Mouse (Mus musculus): ENCODE measurements around the gene Ceacam19.
"Not testable (repeated sequence)": the region's sequence is repeated elsewhere in the genome, so short reads cannot be mapped to it uniquely, and the experiment has no call there.

Ceacam19 gene

DNA sequence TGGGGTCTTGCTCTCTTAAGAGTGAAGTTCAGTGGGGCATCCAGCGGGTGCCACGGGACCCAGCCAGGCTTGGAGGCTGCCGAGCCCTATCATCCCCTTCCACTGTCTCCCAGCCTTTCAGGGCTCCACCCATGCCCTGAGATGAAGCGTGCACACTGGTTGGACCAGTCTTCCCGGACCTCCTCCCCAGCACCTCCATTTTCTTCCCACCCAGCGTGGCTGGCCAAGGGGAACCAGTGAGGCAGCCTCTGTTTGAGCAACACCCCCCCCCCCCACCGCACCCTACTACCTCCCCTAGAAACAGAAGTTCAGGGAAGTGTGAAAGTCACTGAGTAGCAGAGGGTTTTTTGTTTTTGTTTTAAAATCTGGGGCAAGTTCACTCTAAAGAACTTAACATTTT lies at the start of gene Ceacam19:
Gene Ceacam19 (minus strand): TSS at position 117 of the 400 bp plus-strand sequence.
- no peak for DNase-seq

DNA sequence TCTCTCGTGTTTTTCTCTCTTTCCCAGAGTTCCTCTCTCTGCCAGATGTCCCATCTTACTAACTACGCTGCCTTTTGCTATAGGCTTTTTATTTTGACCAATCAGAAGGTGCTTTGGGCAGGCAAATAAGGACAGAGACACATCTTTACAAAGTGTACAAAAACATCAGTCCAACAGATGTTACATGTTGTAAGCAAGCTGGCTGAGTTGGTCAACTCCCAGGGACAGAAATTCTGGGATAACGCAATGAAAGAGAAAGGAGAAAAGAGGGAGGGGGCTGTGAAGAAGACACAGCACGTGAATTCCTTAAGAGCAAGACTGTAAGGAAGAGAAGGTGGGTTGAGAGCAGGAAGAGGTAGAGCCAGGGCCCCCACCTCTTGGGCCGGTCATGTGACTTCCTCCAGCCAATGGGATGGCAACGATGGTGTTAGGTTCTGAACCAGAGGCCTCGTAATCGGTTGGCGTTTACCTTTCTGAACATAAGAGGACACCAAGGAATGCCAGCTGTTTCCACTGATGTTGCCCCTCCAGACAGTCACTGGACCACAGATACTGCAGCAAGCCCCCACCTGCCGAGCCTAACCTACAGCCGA lies 49.6 kb upstream of the Ceacam19 start:
- DNase-seq: no peak

DNA sequence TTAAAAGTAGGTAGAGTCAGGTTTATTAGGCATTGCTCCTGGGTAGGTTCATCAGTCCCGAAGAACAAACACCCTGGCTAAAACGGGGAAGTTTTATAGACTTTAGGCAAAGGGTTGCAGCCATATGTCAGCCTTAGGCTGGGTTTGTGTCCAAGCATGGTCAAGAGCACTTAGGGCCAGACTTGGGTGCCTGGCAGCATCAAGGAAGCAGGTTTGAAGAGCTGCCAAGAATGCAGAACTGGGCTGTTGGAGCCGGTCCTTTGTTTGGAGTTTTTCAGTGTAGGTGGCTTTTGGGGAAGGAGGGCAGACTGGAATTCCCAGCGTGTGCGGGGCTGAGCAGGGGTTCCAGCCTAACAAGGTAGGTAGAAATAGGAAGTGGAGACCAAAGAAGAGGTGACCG lies 48.2 kb upstream of the Ceacam19 start:
- DNase-seq: no peak

DNA sequence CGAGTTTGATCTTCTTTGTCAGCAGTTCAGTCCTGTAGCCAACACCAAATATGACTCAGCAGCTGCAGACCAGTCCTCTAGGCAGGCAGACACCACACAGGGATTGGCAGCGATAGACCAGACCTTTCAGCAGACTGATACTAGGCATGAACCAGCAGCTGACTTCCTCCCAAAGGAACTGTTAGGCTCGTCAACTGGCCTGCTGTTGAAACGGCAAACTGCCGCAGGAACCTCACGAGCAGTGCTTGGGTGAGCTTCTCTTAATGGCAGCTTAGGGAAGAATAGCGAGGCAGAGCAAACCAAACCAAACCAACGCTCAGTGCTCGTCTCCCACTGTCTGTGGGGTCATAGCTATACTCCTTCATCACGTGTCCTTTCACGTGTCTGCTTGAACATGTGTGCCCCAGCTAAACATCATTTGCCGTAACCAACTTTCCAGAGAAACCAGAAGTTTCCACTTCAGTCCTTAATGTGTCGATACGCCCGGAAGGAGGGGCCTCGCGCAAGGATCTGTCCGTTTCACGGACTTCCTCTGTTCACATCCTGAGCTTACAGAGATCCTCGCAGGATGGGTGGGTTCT lies 47.5 kb upstream of the Ceacam19 start:
- DNase-seq: no peak

DNA sequence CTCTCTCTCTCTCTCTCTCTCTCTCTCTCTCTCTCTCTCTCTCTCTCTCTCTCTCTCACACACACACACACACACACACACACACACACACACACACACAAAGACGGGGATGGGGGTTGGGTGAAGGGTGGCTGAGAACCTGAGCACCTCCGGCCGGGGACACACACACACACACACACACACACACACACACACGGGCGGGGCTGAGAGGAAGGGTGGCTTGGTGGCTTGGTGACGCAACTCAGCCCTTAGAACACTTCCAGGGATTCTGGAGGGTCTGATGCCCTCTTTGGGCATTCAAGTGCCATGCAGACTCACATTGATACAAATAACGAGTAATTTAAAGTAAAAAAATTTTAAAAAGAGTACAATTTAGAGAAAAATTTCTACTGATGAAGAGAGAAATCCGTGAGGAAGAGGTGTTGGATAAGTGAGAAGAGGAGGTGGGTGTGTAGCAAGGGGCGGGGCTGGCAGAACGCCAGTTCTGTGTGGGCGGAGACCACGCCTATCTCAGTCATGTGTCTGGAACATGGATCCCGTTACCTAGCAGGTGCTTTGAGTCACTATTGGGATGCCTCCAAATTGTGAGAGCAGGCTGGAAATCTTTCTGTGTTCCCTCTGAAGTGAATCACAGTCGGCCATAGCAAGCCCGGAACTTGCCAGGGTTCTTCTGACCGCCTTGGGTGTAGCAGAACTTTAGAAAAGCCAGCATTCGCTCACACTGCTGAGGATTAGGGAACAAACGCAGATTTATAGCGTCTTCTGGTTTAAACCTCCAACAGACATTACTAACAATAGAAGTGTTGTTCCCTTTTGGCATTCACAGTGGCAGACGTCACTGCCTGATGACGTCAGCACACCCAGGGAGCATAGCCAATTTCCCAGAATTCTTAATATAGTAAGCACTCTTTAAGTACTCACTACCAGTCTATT lies 45.4 kb upstream of the Ceacam19 start:
- peak; percentile 84 for DNase-seq

DNA sequence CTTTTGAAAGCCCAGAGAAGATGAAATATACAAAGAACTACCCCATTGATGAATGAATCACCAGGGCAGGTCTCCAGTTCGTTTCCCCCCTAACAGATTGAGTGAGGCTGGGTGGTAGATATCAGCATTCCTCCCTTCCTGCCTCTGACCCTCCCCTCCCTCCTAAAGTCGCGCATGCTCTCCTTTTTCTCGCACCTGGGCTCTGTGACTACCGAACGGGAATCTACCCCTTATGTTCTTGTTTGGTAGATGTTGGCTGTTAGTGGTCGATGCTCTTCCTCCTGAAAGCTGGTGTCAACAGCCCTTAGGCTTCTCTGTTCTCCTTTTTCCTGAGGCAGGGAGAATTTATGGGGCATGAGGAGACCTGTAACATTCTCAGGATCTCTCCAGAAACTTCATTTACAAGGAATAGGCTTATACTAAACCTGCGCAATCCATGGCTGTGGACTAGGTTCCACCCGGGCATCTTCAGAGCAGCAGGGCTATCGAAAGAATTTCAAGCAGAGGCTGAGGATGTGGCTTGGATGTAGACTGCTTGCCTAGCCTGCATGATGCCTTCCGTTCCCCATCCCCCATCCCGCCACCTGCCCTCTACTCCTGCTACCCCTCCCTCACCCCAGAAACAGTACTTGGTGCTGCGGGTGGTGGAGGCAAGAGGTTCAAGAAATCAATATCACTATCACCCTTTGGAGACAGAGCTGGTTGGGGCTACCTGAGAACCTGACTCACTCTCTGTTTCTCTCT lies 44.5 kb upstream of the Ceacam19 start:
- no peak for DNase-seq

DNA sequence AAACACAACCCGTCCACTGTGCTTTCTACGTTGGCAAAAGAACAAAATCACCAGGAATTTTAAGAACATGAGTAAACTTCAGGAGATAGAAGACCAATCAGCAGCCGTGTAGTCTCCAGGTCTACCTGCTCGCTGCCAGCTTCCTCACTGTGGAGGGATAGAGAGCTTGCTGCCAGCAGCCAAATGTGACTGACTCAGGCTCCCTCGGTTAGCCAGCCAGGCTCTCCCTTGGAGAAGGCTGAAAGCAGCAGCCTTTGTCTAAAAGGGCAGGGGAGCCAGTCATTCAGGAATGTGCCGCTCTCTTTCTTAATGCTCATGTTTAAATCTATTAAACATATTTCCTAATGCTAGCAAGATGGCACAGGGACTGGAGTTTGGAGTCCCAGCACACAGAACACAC lies 42.7 kb upstream of the Ceacam19 start:
- DNase-seq: not testable (repeated sequence)

DNA sequence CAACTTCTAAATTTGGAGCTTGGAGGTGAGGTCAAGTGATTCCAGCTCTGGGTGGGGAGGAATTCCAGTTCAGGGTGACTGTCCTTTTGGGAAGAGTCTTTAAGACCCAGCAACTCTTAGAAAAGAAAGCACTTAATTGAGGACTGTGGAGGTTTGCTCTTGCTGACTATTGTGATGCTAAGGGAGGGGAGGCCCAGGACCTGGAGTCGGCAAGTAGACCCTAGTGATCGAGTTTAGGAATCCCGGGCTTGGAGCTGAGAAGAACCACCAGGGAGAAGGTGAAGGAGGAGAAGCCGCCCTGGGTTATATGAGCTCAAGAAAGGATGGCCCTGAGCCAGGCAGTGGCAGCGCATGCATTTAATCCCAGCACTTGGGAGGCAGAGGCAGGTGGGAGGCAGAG lies 40.7 kb upstream of the Ceacam19 start:
- DNase-seq: no peak

DNA sequence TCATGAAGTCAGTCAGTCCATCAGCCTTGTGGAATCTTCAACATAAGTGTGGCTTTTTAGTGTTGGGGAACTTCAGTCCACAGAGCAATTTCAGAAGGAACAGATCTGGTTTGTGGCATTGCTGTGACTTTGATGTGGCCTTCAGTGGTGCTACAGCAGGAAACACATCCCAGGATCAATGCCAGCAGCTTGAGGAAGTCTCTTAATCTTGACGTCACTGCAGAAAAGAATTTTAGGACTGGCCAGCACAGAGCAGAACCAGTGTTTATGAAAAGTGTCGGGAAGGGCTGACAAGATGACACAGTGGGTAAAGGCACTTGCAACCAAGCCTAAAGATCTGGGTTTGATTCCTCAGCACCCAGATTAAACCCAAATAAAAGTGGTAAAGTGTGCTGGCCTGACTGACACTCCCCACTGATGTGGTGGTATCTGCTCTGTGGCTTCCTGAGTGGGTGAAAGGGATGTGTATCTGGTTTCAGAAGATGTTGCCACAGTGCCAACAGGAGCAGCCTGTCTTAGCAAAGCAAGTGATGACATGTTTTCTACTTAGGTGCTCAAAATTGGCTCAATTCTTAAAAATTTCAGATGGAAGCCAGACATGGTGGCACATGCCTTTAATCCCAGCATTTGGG lies 39.2 kb upstream of the Ceacam19 start:
- no peak for DNase-seq

DNA sequence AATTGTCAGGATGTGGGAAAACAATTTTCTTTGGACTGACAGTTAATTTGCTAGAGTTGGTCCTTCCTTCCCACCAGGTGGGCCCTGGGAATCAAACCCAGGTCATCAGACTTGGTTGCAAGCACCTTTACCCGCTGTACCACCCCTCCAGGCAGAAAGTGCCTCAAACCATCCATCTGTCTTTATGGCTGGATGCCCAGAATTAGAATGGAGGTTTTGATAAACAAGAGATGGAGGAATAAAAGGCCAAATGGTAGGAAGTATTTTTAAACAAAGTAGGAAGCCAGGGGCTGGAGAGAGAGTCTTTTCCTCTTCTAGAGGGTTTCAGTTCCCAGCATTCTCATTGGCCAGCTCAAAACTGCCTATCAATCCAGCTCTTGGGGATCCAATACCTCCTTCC lies 37.6 kb upstream of the Ceacam19 start:
- DNase-seq: no peak

DNA sequence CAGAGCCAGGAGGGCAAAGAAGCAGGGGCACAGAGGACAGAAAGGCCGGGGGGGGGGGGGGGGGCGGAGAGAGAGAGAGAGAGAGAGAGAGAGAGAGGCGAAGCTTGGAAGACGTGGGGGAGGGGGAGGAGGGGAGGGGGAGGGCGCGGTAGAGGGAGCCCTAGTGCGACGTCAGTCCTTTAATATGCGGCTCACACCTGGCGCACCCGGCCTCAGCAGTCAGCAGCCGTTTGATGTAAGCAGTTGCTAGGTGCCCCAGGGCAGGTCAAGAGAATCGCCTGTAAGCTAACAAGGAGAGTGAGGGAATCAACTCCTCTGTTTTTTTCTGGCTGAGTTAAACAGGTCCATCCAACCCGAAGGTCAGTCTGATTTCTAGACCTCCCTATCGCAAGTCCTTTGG lies 36.0 kb upstream of the Ceacam19 start:
- DNase-seq: no peak

DNA sequence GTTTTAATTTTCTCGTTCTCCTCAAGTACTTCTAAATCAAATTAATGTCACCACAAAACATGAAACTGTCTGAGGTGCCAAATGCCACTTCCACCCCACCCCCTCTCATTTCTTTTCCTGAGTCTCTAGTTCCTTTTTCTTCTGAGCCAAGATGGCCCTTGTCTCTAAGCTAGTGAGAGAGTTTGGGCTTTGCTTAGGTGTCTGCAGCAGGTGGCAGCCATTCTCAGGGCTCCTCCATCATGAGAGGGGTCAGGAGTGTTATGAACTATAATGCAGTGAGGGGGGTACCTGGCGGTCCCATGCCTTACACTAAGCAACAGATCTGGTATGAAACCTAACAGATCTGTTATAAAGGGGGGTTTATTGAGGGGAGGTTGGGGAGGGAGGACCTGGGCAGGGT lies 35.6 kb upstream of the Ceacam19 start:
- DNase-seq: no peak

DNA sequence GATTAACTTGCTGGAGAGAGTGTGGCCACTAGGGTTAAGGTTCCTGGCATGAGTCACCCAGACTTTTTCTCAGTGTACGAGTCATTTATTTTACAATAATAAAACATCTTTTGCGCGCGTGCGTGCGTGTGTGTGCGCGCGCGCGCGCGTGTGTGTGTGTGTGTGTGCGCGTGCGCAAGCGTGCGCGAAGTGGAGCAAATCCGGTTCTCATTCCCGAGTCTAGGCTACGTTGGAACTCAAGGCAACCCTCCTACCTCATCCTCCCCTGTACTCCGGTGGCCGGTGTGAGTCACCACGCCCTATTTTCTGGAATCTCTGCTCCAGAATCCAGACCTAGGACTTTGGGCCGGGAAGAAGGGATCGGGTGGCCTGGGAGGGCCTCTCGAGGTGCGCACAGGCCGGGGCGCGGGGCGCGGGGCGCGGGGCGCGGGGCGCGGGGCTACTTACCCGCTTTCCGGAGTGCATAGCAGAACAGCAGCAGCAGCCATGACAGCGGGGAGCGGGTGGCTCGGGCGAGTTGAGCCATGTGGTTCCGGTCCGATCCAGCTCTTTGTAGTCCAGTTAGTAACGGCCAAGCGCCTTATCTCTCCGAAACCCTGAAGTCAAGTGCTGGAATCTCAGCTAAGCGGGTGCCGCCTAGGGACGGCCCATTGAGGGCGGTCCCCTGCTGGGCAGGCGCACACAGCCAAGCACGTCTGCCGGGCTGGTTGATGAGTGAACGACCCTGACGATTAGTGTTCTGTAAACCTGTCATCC lies 32.9 kb upstream of the Ceacam19 start, which contains the start of gene Pvr:
Gene Pvr (minus strand): TSS at position 655 of the 756 bp plus-strand sequence.
- DNase-seq: peak; percentile 83

DNA sequence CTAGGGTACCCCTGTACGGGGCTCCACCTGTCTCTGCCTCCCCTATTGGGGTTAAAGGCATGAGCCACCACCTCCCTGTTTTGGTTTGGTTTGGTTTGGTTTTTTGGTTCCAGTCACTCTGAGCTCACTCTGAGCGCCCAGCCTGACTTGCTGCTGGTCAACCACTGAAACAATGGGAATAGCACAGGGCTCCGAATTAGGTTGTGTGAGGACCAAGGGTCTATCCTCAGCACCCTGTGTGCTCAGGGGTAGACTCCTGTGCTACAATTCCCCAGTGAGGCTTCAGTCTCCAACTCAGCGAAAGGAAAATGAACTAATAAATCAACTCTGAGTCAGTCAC lies 32.4 kb upstream of the Ceacam19 start:
- no peak for DNase-seq

DNA sequence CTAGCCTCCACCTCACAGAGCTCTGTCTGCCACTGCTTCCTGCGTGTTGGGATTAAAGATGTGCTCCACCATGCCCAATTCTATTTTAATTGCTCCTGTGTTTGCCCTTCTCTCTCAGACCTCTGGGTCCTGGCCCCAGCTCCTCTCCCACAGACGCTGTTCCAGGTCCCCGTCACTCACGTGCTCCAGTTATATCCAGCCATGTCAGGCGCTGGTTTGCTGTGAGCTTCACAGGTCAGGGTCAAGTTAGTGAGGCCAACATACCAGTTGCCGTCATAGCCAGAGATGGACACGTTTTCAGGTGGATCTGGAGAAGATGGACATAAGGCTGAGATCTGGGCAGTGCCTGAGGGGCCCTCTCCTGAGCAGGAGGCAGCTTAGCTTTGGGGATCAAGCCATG lies 26.8 kb upstream of the Ceacam19 start:
- no peak for DNase-seq

DNA sequence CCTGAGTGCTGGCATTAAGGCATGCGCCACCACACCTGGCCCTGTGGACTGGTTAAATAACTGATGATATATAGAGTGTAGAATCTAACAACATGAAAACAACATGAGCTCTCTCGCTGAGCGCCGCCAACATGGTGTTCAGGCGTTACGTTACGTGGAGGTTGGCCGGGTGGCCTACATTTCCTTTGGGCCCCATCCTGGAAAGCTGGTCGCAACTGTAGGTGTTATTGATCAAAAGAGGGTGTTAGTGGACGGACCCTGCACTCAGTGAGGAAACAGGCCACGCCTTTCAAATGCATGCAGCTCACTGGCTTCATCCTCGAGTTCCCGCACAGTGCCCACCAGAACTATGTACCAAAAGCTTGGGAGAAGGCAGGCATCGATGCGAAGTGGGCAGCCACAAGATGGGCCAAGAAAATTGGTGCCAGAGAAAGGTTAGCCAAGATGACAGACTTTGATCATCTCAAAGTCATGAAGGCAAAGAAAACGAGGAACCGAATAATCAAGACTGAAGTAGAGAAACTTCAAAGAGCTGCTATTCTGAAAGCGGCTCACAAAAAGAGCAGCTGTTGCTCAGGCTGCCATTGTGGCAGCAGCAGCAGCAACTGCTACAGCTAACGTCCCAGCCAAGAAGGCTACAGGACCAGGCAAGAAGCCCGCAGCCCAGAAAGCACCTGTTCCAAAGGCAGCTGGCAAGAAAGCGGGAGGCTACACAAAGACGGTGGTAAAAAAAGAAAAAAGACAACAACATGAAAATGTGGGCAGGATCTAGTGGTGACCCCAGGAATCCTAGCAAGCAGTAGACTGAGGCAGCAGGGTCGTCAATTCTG lies 24.1 kb upstream of the Ceacam19 start:
- DNase-seq: no peak

DNA sequence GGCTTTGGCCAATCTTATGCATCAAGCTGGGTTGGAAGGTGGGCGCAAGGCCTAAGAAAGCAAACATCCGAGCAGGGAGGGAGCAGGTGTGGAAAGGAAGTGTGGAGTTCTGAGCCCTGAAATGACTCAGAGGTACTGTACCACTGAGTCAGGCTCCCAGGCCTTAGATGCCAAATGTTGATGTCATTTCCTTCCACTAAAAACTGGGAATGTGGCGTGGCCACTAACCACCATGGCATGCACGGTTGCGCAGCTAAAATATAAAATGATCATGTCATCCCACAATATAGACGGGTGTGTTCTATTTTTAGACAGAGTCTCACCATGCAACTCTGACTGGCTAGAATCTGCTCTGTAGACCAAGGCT lies 23.5 kb upstream of the Ceacam19 start:
- no peak for DNase-seq

DNA sequence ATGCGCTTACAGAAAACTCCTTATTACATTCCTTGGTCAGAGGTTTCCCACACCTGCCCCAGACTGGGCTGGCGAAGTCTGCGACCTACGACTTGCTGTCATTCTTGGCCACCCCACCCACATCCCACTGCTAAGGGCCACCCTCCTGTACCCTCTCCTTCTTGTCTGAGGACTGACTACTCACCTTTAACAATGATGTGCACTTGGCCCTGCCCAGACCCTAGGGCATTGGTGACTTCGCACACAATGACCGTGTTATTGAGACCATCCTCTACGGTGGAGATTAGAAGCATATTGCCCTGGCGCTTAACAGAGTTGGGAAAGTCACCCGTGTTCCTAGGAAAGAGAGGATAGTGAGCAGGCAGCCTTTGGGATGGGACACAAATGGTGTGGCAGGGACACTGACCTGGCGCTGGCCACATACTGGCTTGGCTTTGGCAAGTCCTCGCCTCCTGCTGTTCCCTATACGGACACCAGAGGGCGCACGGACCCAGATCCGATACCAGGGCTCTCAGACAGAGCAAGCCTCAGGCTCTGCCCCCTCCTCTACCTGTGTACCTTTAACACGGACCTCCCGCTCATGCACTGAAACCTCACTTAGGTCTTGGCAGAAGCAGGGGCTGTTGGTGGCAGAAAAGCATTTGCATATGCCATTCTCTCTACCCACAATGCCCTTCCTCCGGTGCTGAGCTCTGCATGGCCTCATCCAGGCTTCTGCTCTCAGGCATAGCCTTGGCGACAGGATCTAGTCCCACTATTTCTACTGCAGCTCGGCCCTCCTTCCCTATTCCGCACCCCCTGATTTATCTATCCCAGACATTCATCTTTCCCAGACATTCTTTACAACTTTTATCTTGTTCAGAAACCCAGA lies 22.9 kb upstream of the Ceacam19 start:
- peak; percentile 65 for DNase-seq

DNA sequence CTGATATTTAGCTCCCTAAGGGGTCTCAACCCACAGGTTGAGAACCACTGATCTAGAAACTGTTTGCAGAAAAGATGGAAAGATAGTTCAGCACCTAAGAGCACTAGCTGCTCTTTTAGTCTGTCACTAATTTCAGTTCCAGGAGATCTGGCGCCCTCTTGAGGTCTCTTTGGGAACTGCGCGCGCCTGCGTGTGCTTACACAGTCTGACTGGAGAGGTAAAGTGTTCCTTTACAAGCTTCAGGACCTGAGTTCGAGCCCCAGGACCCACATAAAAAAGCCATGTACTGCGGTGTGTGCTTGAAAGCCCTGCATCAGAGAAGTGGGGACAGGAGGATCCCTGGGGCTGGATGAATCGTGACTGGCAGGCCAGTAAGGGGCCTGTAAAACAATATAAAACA lies 2.1 kb upstream of the Ceacam19 start:
- no peak for DNase-seq

DNA sequence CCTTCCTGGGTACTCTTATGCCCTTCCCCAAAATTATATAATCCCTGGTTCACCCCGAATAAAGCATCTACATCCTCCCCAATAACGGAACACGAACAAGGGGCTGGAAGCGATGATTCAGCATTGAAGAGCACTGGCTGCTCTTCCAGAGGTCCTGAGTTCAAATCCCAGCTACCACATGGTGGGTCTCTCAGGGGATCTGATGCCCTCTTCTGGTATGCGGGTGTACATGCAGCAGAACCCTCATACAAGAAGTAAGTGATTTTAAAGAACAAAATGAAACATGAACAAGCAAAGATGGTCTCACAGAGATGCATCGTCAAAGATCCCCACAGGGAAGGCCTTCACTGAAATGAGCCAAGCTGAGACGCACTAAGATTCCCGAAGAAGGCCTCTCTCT lies 7.0 kb downstream of the Ceacam19 start:
- DNase-seq: no peak

All from right cerebral cortex, adult 18-20 months (tissue).